ENCODE assay signal across 21 mouse cellular contexts in genomic region chr10:86201826-86202225, GRCm38 (mm10).
DNase-seq lines count a peak whose midpoint lies in the region; TF ChIP-seq lines count a peak whose summit lies in the region.
"Had no signal": no experiment of that assay in that cellular context is flagged by ENCODE, and none has a peak within 500 bp of the region (broad histone marks: within the 10 kb centered on the region; RNA-seq: fewer than 3 reads in every experiment).

No protein-coding gene starts in this region.

- intact Hi-C loops in heart, postnatal 10 days (cut with DNase I), result no loop called here

- peaks cover 7% of the 10 kb centered on the region; the same call in 1 of the 2 replicates for H3K4me1 ChIP-seq in cerebellum, adult 2 months (ENCODE audit: control insufficient read depth, insufficient read depth, low read length)
- H3K4me1 ChIP-seq: embryonic facial prominence, embryonic 10.5 days; embryonic facial prominence, embryonic 12.5 days; forebrain, embryonic 13.5 days; forebrain, embryonic 15.5 days had no signal

- peak; percentile 47 to 51 for DNase-seq in cerebellum, postnatal 10 days
- no peak for DNase-seq in cerebellum, adult 2 months
- peak; percentile 67 for DNase-seq in heart, adult 11 months
- no peak for DNase-seq in heart, postnatal 10 days
- peak; percentile 16 for DNase-seq in retina, postnatal 1 day
- DNase-seq in retina, embryonic 14.5 days (ENCODE audit: low spot score), result no peak
- DNase-seq: adrenal gland, adult 8-10 months; adrenal gland, postnatal 14 days; adrenal gland, postnatal 36 days; B cell, adult 2 months; cerebellum, adult 11-12 months; cerebellum, adult 8-10 months; cerebellum, adult 9-11 months; cerebellum, postnatal 36 days; forebrain, postnatal 0 days had no signal

- 25% methylated on average over 7 of the region's 7 CpGs for WGBS in cerebellum, adult 2 months

- no peak for TF ChIP-seq CTCF in cerebellum, adult 2 months (IDR thresholded peaks at IDR 0.05; ENCODE audit: borderline replicate concordance, insufficient read depth, low read depth, low read length)

- no peak overlapping the region for H3K27ac ChIP-seq in cerebellum, adult 2 months (ENCODE audit: insufficient read depth, low read length)
- H3K27ac ChIP-seq: embryonic facial prominence, embryonic 10.5 days; embryonic facial prominence, embryonic 12.5 days; forebrain, embryonic 13.5 days; forebrain, embryonic 15.5 days had no signal

- H3K4me3 ChIP-seq in cerebellum, adult 2 months (replicated peaks; ENCODE audit: insufficient read depth, low read depth, low read length), result no peak overlapping the region
- H3K4me3 ChIP-seq: embryonic facial prominence, embryonic 10.5 days; embryonic facial prominence, embryonic 12.5 days; forebrain, embryonic 13.5 days; forebrain, embryonic 15.5 days had no signal

- H3K27me3 ChIP-seq in cerebellum, adult 2 months (ENCODE audit: control insufficient read depth, insufficient read depth, low read length), result no peaks in the 10 kb centered on the region
- H3K27me3 ChIP-seq: CH12.LX; embryonic facial prominence, embryonic 12.5 days; forebrain, embryonic 13.5 days; forebrain, embryonic 15.5 days; Patski had no signal

- TF ChIP-seq POLR2A in cerebellum, adult 2 months (IDR thresholded peaks at IDR 0.05; ENCODE audit: borderline replicate concordance, insufficient read depth, low read length), result no peak

Comparison
In these comparisons a context has a peak if more than half of its experiments do, and no peak if none do; other contexts are left out.
1. DNase-seq: peak in cerebellum, postnatal 10 days (2 of 2), heart, adult 11 months (single experiment) and retina, postnatal 1 day (single experiment); none in cerebellum, adult 2 months (0 of 2), heart, postnatal 10 days (0 of 2) and retina, embryonic 14.5 days (single experiment).